Mouse (Mus musculus): ENCODE measurements around the gene Esr1. TPM values are rescaled to one million over a fixed set of nuclear protein-coding genes. Genes with fewer than 3 reads are reported as not detected.
"Not testable (repeated sequence)": the region's sequence is repeated elsewhere in the genome, so short reads cannot be mapped to it uniquely, and the experiment has no call there.

Esr1 gene
- polyA plus RNA-seq, 1 experiment from 2014 or later = 0.29 TPM

- Histone ChIP-seq H3K27me3 (ENCODE audit: control insufficient read depth, insufficient read depth, low read length) (no peaks in the 10 kb centered on the region), H3K9ac (ENCODE audit: low read length) (no peak overlapping the region), H3K4me1 (ENCODE audit: control insufficient read depth, insufficient read depth, low read length) (no peaks in the 10 kb centered on the region), H3K9me3 (replicated peaks; ENCODE audit: control insufficient read depth, low read length) (no peaks in the 10 kb centered on the region), H3K27ac (ENCODE audit: low read length) (no peak overlapping the region), H3K36me3 (ENCODE audit: control insufficient read depth, insufficient read depth) (no peaks in the 10 kb centered on the region), H3K4me3 (ENCODE audit: low read length) (no peak overlapping the region), H3K4me2 (ENCODE audit: low read depth, low read length) (no peak overlapping the region)
- no peak for ATAC-seq (replicated peaks; ENCODE audit: extremely low read depth, insufficient read depth, low FRiP score)
- 84% methylated on average over 4 of the region's 4 CpGs for WGBS
Measured at GRCm38 (mm10) chr10:4597211-4597610, 14.2 kb upstream of the Esr1 start.

- Histone ChIP-seq H3K27ac (ENCODE audit: low read length) (no peak overlapping the region), H3K9me3 (replicated peaks; ENCODE audit: control insufficient read depth, low read length) (no peaks in the 10 kb centered on the region), H3K4me1 (ENCODE audit: control insufficient read depth, insufficient read depth, low read length) (no peaks in the 10 kb centered on the region), H3K27me3 (ENCODE audit: control insufficient read depth, insufficient read depth, low read length) (no peaks in the 10 kb centered on the region), H3K4me2 (ENCODE audit: low read depth, low read length) (no peak overlapping the region), H3K36me3 (ENCODE audit: control insufficient read depth, insufficient read depth) (no peaks in the 10 kb centered on the region), H3K9ac (ENCODE audit: low read length) (no peak overlapping the region), H3K4me3 (ENCODE audit: low read length) (no peak overlapping the region)
- 60% methylated on average over 10 of the region's 10 CpGs for WGBS
- ATAC-seq (replicated peaks; ENCODE audit: extremely low read depth, insufficient read depth, low FRiP score) = no peak
Measured at GRCm38 (mm10) chr10:4598244-4598842, 13.1 kb upstream of the Esr1 start.

DNA sequence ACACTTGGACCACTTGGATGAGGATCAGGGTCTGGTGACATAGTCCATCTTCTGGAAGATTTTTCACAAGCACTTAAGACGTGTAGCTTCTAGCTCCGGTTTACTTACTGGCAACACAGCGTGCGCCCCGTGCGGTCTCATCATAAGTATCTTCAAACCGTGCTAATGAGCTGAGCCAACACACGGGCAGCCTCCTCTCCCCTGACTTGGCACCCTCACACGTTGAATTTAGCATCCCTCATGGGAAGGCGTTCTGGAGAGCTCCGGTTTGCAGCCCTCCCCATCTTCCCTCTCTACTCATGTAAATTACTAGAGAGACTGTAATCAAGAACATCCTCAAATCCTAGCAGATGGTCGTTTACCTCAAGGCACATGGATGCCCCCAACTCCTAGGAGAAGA lies 12.5 kb upstream of the Esr1 start:
- no peak for ATAC-seq (replicated peaks; ENCODE audit: extremely low read depth, insufficient read depth, low FRiP score)
- no peaks in the 10 kb centered on the region for H3K27me3 ChIP-seq (ENCODE audit: control insufficient read depth, insufficient read depth, low read length)
- 78% methylated on average over 12 of the region's 12 CpGs for WGBS

GRCm38 (mm10) chr10:4599591-4599990 lies 11.8 kb upstream of the Esr1 start:
- whole genome bisulfite sequencing = 75% methylated on average over 4 of the region's 4 CpGs
- no peaks in the 10 kb centered on the region for H3K9me3 ChIP-seq (replicated peaks; ENCODE audit: control insufficient read depth, low read length)
- no peaks in the 10 kb centered on the region for H3K36me3 ChIP-seq (ENCODE audit: control insufficient read depth, insufficient read depth)

More for the DNA sequence above, 12.5 kb upstream of the Esr1 start:
- Histone ChIP-seq H3K4me2 (ENCODE audit: low read depth, low read length) (no peak overlapping the region), H3K4me1 (ENCODE audit: control insufficient read depth, insufficient read depth, low read length) (no peaks in the 10 kb centered on the region), H3K27ac (ENCODE audit: low read length) (no peak overlapping the region), H3K9ac (ENCODE audit: low read length) (no peak overlapping the region), H3K4me3 (ENCODE audit: low read length) (no peak overlapping the region), H3K36me3 (ENCODE audit: control insufficient read depth, insufficient read depth) (no peaks in the 10 kb centered on the region), H3K9me3 (replicated peaks; ENCODE audit: control insufficient read depth, low read length) (no peaks in the 10 kb centered on the region)

DNA sequence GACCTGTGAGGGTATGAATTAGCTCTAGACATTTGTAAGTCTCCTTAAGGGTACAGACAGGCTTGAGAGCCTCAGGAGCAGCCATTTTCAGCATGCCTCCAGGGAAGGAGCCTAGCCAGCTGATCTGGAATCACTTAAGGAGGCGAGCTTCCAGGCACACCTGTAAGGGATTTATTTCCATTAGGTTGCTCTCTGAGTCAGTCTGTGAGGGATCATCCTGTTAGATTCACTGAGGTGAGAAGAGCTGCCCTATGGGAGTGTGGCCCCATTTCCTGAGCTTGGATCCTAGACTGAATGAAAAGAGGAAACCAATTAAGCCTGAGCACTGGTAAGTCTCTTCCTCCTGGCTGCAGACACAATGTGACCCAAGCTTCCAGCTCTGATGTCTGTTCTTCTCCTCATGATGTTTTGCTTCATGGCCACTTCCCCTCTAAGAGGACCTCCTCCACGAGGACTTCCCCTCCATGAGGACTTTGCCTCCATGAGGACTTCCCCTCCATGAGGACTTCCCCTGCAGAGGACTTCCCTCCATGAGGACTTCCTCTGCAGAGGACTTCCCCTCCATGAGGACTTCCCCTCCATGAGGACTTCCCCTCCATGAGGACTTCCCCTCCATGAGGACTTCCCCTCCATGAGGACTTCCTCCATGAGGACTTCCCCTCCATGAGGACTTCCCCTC lies 10.5 kb upstream of the Esr1 start:
- H3K27me3 ChIP-seq (ENCODE audit: control insufficient read depth, insufficient read depth, low read length) = no peaks in the 10 kb centered on the region
- 42% methylated on average over 2 of the region's 2 CpGs for WGBS
- H3K36me3 ChIP-seq (ENCODE audit: control insufficient read depth, insufficient read depth) = no peaks in the 10 kb centered on the region
- no peak overlapping the region for H3K9ac ChIP-seq (ENCODE audit: low read length)
- H3K4me1 ChIP-seq (ENCODE audit: control insufficient read depth, insufficient read depth, low read length) = no peaks in the 10 kb centered on the region
- no peak for ATAC-seq (replicated peaks; ENCODE audit: extremely low read depth, insufficient read depth, low FRiP score)
- no peak overlapping the region for H3K4me2 ChIP-seq (ENCODE audit: low read depth, low read length)
- H3K9me3 ChIP-seq (replicated peaks; ENCODE audit: control insufficient read depth, low read length) = no peaks in the 10 kb centered on the region
- no peak overlapping the region for H3K4me3 ChIP-seq (ENCODE audit: low read length)
- H3K27ac ChIP-seq (ENCODE audit: low read length) = no peak overlapping the region

More at GRCm38 (mm10) chr10:4599591-4599990, 11.8 kb upstream of the Esr1 start:
- ATAC-seq (replicated peaks; ENCODE audit: extremely low read depth, insufficient read depth, low FRiP score) = no peak
- Histone ChIP-seq H3K4me2 (ENCODE audit: low read depth, low read length) (no peak overlapping the region), H3K9ac (ENCODE audit: low read length) (no peak overlapping the region), H3K4me3 (ENCODE audit: low read length) (no peak overlapping the region), H3K27me3 (ENCODE audit: control insufficient read depth, insufficient read depth, low read length) (no peaks in the 10 kb centered on the region), H3K27ac (ENCODE audit: low read length) (no peak overlapping the region), H3K4me1 (ENCODE audit: control insufficient read depth, insufficient read depth, low read length) (no peaks in the 10 kb centered on the region)

- not testable (repeated sequence) for H3K27me3 ChIP-seq (ENCODE audit: control insufficient read depth, insufficient read depth, low read length); H3K4me3 ChIP-seq (ENCODE audit: low read length); H3K4me2 ChIP-seq (ENCODE audit: low read depth, low read length); ATAC-seq (replicated peaks; ENCODE audit: extremely low read depth, insufficient read depth, low FRiP score); H3K36me3 ChIP-seq (ENCODE audit: control insufficient read depth, insufficient read depth); H3K4me1 ChIP-seq (ENCODE audit: control insufficient read depth, insufficient read depth, low read length); H3K27ac ChIP-seq (ENCODE audit: low read length); H3K9ac ChIP-seq (ENCODE audit: low read length); H3K9me3 ChIP-seq (replicated peaks; ENCODE audit: control insufficient read depth, low read length)
Measured at GRCm38 (mm10) chr10:4601612-4602011, 9.8 kb upstream of the Esr1 start.

- Histone ChIP-seq H3K9ac (ENCODE audit: low read length) (no peak overlapping the region), H3K4me3 (ENCODE audit: low read length) (no peak overlapping the region), H3K4me2 (ENCODE audit: low read depth, low read length) (no peak overlapping the region), H3K27ac (ENCODE audit: low read length) (no peak overlapping the region), H3K9me3 (replicated peaks; ENCODE audit: control insufficient read depth, low read length) (no peaks in the 10 kb centered on the region), H3K4me1 (ENCODE audit: control insufficient read depth, insufficient read depth, low read length) (no peaks in the 10 kb centered on the region), H3K27me3 (ENCODE audit: control insufficient read depth, insufficient read depth, low read length) (no peaks in the 10 kb centered on the region), H3K36me3 (ENCODE audit: control insufficient read depth, insufficient read depth) (no peaks in the 10 kb centered on the region)
- no peak for ATAC-seq (replicated peaks; ENCODE audit: extremely low read depth, insufficient read depth, low FRiP score)
- WGBS = 76% methylated on average over 4 of the region's 4 CpGs
Measured at GRCm38 (mm10) chr10:4602466-4602865, 8.9 kb upstream of the Esr1 start.

DNA sequence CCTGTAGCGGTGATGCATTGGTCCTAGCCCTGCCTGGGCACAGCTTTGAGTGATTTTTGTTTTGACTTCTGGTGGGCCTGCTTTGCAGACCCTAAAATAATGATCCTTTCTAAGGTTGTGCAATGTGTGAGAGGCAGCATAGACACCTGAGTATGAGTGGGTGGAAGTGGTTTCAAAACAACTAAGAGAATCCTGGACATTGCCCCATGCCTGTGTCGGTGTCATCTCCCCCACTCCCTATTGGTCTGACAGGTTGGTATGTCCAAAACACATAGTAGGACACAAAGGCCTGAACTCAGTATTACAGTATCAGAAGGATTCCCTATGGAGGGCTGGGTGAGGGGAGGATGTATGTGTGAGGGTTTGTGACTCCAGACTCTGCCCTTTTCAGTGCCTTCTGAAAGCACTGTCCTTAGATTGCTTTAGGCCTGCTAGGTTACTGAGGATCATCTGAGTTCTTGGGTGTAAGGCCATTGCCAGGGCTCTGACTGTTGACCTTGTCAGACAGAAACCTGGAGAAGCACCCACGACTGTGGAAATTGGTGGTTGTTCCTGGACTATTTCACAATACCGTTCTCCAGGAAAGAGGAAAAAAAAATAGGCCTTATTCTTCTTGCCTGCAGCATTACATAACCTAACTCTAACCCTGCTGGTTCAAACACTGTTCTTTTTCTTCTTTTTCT lies 6.7 kb upstream of the Esr1 start:
- H3K9ac ChIP-seq (ENCODE audit: low read length) = no peak overlapping the region
- H3K36me3 ChIP-seq (ENCODE audit: control insufficient read depth, insufficient read depth) = no peaks in the 10 kb centered on the region
- no peak overlapping the region for H3K4me2 ChIP-seq (ENCODE audit: low read depth, low read length)
- no peak overlapping the region for H3K27ac ChIP-seq (ENCODE audit: low read length)
- H3K27me3 ChIP-seq (ENCODE audit: control insufficient read depth, insufficient read depth, low read length) = no peaks in the 10 kb centered on the region
- ATAC-seq (replicated peaks; ENCODE audit: extremely low read depth, insufficient read depth, low FRiP score) = no peak
- no peaks in the 10 kb centered on the region for H3K9me3 ChIP-seq (replicated peaks; ENCODE audit: control insufficient read depth, low read length)
- no peaks in the 10 kb centered on the region for H3K4me1 ChIP-seq (ENCODE audit: control insufficient read depth, insufficient read depth, low read length)
- 64% methylated on average over 4 of the region's 4 CpGs for WGBS
- no peak overlapping the region for H3K4me3 ChIP-seq (ENCODE audit: low read length)

GRCm38 (mm10) chr10:4610234-4610633 lies 1.2 kb upstream of the Esr1 start:
- Histone ChIP-seq H3K9me3 (replicated peaks; ENCODE audit: control insufficient read depth, low read length) (no peaks in the 10 kb centered on the region), H3K4me1 (ENCODE audit: control insufficient read depth, insufficient read depth, low read length) (no peaks in the 10 kb centered on the region), H3K27ac (ENCODE audit: low read length) (no peak overlapping the region), H3K4me3 (ENCODE audit: low read length) (no peak overlapping the region), H3K4me2 (ENCODE audit: low read depth, low read length) (no peak overlapping the region), H3K9ac (ENCODE audit: low read length) (no peak overlapping the region), H3K36me3 (ENCODE audit: control insufficient read depth, insufficient read depth) (no peaks in the 10 kb centered on the region), H3K27me3 (ENCODE audit: control insufficient read depth, insufficient read depth, low read length) (no peaks in the 10 kb centered on the region)
- WGBS = 72% methylated on average over 2 of the region's 2 CpGs
- ATAC-seq (replicated peaks; ENCODE audit: extremely low read depth, insufficient read depth, low FRiP score) = no peak

Data from heart, embryonic 16.5 days (tissue).